Mouse (Mus musculus): ENCODE measurements around the gene Gm17175. TPM values are rescaled to one million over a fixed set of nuclear protein-coding genes. Genes with fewer than 3 reads are reported as not detected.
"Not testable (repeated sequence)": the region's sequence is repeated elsewhere in the genome, so short reads cannot be mapped to it uniquely, and the experiment has no call there.

The Gm17175 gene
- not detected in 2 replicates for total RNA-seq (2014; rRNA removed)
- not detected in 2 replicates for polyA plus RNA-seq (2015; fragmentation: Nextera tagmentation; extraction: Ambion mirVana)

DNA sequence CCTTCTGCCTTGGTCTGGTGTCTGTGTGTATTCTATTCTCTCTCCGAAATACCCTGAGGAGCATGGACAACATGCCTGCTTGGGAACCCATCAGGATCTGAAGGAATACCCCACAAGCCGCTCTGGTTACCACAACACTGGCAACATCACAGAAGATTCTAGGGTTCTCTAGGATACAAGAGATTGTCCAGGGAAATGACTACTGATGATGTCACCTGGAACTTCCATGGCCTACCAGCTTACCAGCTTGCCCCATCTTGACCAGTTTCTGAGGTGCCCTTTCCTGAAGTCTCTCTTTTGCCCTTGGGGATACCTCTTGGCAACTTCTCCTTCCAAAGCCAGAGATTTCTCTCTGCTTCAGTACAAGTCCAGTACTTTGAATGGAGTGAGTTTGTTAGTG is at the start of gene Gm17175:
Gm17175 (minus strand) TSS at position 101 of the 400 bp plus-strand sequence.
- H3K27me3 ChIP-seq (ENCODE audit: insufficient read depth, low read length); H3K4me2 ChIP-seq (ENCODE audit: low read depth, low read length, poor library complexity, severe bottlenecking); H3K9me3 ChIP-seq (ENCODE audit: low read length); H3K4me3 ChIP-seq (ENCODE audit: low read depth, low read length); H3K4me1 ChIP-seq (ENCODE audit: insufficient read depth, low read length); H3K36me3 ChIP-seq (ENCODE audit: insufficient read depth, low read length); H3K27ac ChIP-seq (ENCODE audit: low read depth, low read length); DNase-seq (ENCODE audit: low spot score); H3K9ac ChIP-seq (replicated peaks; ENCODE audit: low read length, poor library complexity, severe bottlenecking); ATAC-seq (ENCODE audit: low FRiP score): not testable (repeated sequence)
- 89% methylated on average over 2 of the region's 2 CpGs for WGBS

DNA sequence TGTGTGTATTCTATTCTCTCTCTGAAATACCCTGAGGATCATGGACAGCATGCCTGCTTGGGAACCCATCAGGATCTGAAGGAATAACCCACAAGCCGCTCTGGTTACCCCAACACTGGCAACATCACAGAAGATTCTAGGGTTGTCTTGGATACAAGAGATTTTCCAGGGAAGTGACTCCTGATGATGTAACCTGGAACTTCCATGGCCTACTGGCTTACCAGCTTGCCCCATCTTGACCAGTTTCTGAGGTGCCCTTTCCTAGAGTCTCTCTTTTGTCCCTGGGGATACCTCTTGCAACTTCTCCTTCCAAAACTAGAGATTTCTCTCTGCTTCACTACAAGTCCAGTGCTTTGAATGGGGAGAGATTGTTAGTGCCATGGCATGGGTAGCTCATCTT is 37.3 kb upstream of the Gm17175 start, which contains the start of gene Gm17078:
Gm17078 (minus strand) TSS at position 101 of the 400 bp plus-strand sequence.
- DNase-seq (ENCODE audit: low spot score) = no peak
- no peak for TF ChIP-seq CTCF (IDR thresholded peaks at IDR 0.05)
- no peak within 1 kb of the TSS for H3K4me2 ChIP-seq (ENCODE audit: low read depth, low read length, poor library complexity, severe bottlenecking)
- H3K36me3 ChIP-seq (ENCODE audit: insufficient read depth, low read length) = no peaks in the 10 kb centered on the region
- WGBS = 95% methylated on average over 1 of the region's 1 CpGs
- no peaks in the 10 kb centered on the region for H3K27me3 ChIP-seq (ENCODE audit: insufficient read depth, low read length)
- no peak within 1 kb of the TSS for H3K4me3 ChIP-seq (ENCODE audit: low read depth, low read length)
- ATAC-seq (ENCODE audit: low FRiP score) = no peak
- H3K4me1 ChIP-seq (ENCODE audit: insufficient read depth, low read length) = no peaks in the 10 kb centered on the region
- H3K9me3 ChIP-seq (ENCODE audit: low read length) = no peaks in the 10 kb centered on the region
- no peak within 1 kb of the TSS for H3K27ac ChIP-seq (ENCODE audit: low read depth, low read length)
- no peak within 1 kb of the TSS for H3K9ac ChIP-seq (replicated peaks; ENCODE audit: low read length, poor library complexity, severe bottlenecking)

DNA sequence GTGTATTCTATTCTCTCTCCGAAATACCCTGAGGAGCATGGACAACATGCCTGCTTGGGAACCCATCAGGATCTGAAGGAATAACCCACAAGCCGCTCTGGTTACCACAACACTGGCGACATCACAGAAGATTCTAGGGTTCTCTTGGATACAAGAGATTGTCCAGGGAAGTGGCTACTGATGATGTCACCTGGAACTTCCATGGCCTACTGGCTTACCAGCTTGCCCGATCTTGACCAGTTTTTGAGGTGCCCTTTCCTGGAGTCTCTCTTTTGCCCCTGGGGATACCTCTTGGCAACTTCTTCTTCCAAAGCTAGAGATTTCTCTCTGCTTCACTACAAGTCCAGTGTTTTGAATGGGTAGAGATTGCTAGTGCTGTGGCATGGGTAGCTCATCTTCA is 18.2 kb upstream of the Gm17175 start, which contains the start of gene Gm17174:
Gm17174 (minus strand) TSS at position 101 of the 400 bp plus-strand sequence.
- H3K36me3 ChIP-seq (ENCODE audit: insufficient read depth, low read length); H3K27ac ChIP-seq (ENCODE audit: low read depth, low read length); H3K27me3 ChIP-seq (ENCODE audit: insufficient read depth, low read length); H3K4me3 ChIP-seq (ENCODE audit: low read depth, low read length); H3K9me3 ChIP-seq (ENCODE audit: low read length); H3K4me2 ChIP-seq (ENCODE audit: low read depth, low read length, poor library complexity, severe bottlenecking); ATAC-seq (ENCODE audit: low FRiP score); DNase-seq (ENCODE audit: low spot score); H3K4me1 ChIP-seq (ENCODE audit: insufficient read depth, low read length); H3K9ac ChIP-seq (replicated peaks; ENCODE audit: low read length, poor library complexity, severe bottlenecking): not testable (repeated sequence)
- WGBS = 96% methylated on average over 4 of the region's 4 CpGs

DNA sequence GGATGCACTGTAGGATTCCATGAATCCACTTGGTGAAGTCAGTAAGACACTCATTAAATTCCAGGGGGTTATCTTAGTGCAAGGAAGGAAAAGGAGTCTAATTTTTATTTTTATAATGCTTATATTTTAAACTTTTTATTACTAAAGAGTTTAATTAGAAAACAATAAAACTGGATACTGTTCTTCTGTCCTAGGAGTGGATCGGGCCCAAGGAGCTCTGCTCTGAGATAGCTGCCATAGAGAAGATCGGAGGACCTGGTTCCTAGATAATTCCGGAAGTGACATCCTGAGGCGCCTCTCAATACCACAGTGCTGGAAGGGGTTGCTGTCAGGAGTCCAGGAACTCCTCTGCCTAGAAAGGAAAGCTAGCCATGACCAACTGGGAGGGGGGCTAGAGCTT is 21.4 kb downstream of the Gm17175 start, which contains the start of gene Gm5622:
Gm5622 (plus strand) TSS at position 301 of the 400 bp plus-strand sequence.
- Histone ChIP-seq H3K27me3 (ENCODE audit: insufficient read depth, low read length) (no peaks in the 10 kb centered on the region), H3K4me3 (ENCODE audit: low read depth, low read length) (no peak within 1 kb of the TSS), H3K36me3 (ENCODE audit: insufficient read depth, low read length) (no peaks in the 10 kb centered on the region), H3K9me3 (ENCODE audit: low read length) (no peaks in the 10 kb centered on the region), H3K4me1 (ENCODE audit: insufficient read depth, low read length) (no peaks in the 10 kb centered on the region), H3K27ac (ENCODE audit: low read depth, low read length) (no peak within 1 kb of the TSS), H3K4me2 (ENCODE audit: low read depth, low read length, poor library complexity, severe bottlenecking) (no peak within 1 kb of the TSS), H3K9ac (replicated peaks; ENCODE audit: low read length, poor library complexity, severe bottlenecking) (no peak within 1 kb of the TSS)
- DNase-seq (ENCODE audit: low spot score) (no peak), ATAC-seq (ENCODE audit: low FRiP score) (no peak)
- 92% methylated on average over 4 of the region's 4 CpGs for WGBS
- no peak for TF ChIP-seq CTCF (IDR thresholded peaks at IDR 0.05)

Other genes starting within 250 kb of the Gm17175 start
- gene Gm7247, start 212.3 kb downstream of the Gm17175 start, total RNA-seq (2014; rRNA removed) = not detected in 2 replicates
- gene Gm7247, start 212.3 kb downstream of the Gm17175 start, polyA plus RNA-seq (2015; fragmentation: Nextera tagmentation; extraction: Ambion mirVana) = not detected in 2 replicates
- not detected in 2 replicates for gene Vmn2r88, start 163.2 kb downstream of the Gm17175 start, total RNA-seq (2014; rRNA removed)
- gene Vmn2r88, start 163.2 kb downstream of the Gm17175 start, polyA plus RNA-seq (2015; fragmentation: Nextera tagmentation; extraction: Ambion mirVana) = not detected in 2 replicates
- gene Vmn2r89, start 122.2 kb downstream of the Gm17175 start, total RNA-seq (2014; rRNA removed) = 0.05 TPM in 1 of 2 replicates, not detected in the other
- not detected in 2 replicates for gene Vmn2r89, start 122.2 kb downstream of the Gm17175 start, polyA plus RNA-seq (2015; fragmentation: Nextera tagmentation; extraction: Ambion mirVana)
- not detected in 2 replicates for gene Gm5622, start 21.3 kb downstream of the Gm17175 start, total RNA-seq (2014; rRNA removed)
- not detected in 2 replicates for gene Gm5622, start 21.3 kb downstream of the Gm17175 start, polyA plus RNA-seq (2015; fragmentation: Nextera tagmentation; extraction: Ambion mirVana)
- not detected in 2 replicates for gene Gm17174, start 18.1 kb upstream of the Gm17175 start, total RNA-seq (2014; rRNA removed)
- not detected in 2 replicates for gene Gm17174, start 18.1 kb upstream of the Gm17175 start, polyA plus RNA-seq (2015; fragmentation: Nextera tagmentation; extraction: Ambion mirVana)
- not detected in 2 replicates for gene Gm17078, start 37.2 kb upstream of the Gm17175 start, total RNA-seq (2014; rRNA removed)
- not detected in 2 replicates for gene Gm17078, start 37.2 kb upstream of the Gm17175 start, polyA plus RNA-seq (2015; fragmentation: Nextera tagmentation; extraction: Ambion mirVana)
- not detected in 2 replicates for gene Gm4181, start 61.6 kb upstream of the Gm17175 start, total RNA-seq (2014; rRNA removed)
- gene Gm4181, start 61.6 kb upstream of the Gm17175 start, polyA plus RNA-seq (2015; fragmentation: Nextera tagmentation; extraction: Ambion mirVana) = not detected in 2 replicates
- gene Gm17079, start 121.4 kb upstream of the Gm17175 start, total RNA-seq (2014; rRNA removed) = not detected in 2 replicates
- not detected in 2 replicates for gene Gm17079, start 121.4 kb upstream of the Gm17175 start, polyA plus RNA-seq (2015; fragmentation: Nextera tagmentation; extraction: Ambion mirVana)
- not detected in 2 replicates for gene Gm5800, start 143.1 kb upstream of the Gm17175 start, total RNA-seq (2014; rRNA removed)
- gene Gm5800, start 143.1 kb upstream of the Gm17175 start, polyA plus RNA-seq (2015; fragmentation: Nextera tagmentation; extraction: Ambion mirVana) = not detected in 2 replicates
- gene Ang4, start 199.5 kb upstream of the Gm17175 start, total RNA-seq (2014; rRNA removed) = not detected in 2 replicates
- not detected in 2 replicates for gene Ang4, start 199.5 kb upstream of the Gm17175 start, polyA plus RNA-seq (2015; fragmentation: Nextera tagmentation; extraction: Ambion mirVana)
- gene AY358078, start 226.0 kb upstream of the Gm17175 start, total RNA-seq (2014; rRNA removed) = not detected in 2 replicates
- not detected in 2 replicates for gene AY358078, start 226.0 kb upstream of the Gm17175 start, polyA plus RNA-seq (2015; fragmentation: Nextera tagmentation; extraction: Ambion mirVana)

Measured in midbrain, postnatal 0 days (tissue).